ENCODE assay signal across 25 mouse cellular contexts in genomic region chr8:99051344-99051743, GRCm38 (mm10).
A peak's percentile ranks its signal among the peaks of the same experiment; 100 is the strongest.
DNase-seq lines count a peak whose midpoint lies in the region; ATAC-seq and TF ChIP-seq lines count a peak whose summit lies in the region.
"Had no signal": no experiment of that assay in that cellular context is flagged by ENCODE, and none has a peak within 500 bp of the region (broad histone marks: within the 10 kb centered on the region; RNA-seq: fewer than 3 reads in every experiment).

No protein-coding gene starts in this region.

- H3K4me2 ChIP-seq in forebrain, postnatal 0 days (ENCODE audit: low read depth), result no peak overlapping the region
- H3K4me2 ChIP-seq in forebrain, embryonic 16.5 days (ENCODE audit: low read length), result no peak overlapping the region
- no peak overlapping the region for H3K4me2 ChIP-seq in lung, embryonic 14.5 days
- H3K4me2 ChIP-seq in stomach, postnatal 0 days (replicated peaks; ENCODE audit: low read depth), result no peak overlapping the region
- H3K4me2 ChIP-seq: heart, embryonic 13.5 days; hindbrain, embryonic 13.5 days; liver, embryonic 13.5 days; lung, embryonic 15.5 days had no signal

- ATAC-seq in forebrain, postnatal 0 days, result no peak
- no peak for ATAC-seq in forebrain, embryonic 16.5 days
- ATAC-seq in lung, embryonic 14.5 days (ENCODE audit: insufficient read depth), result no peak
- no peak for ATAC-seq in stomach, postnatal 0 days (ENCODE audit: low FRiP score, low TSS enrichment)
- ATAC-seq: CD4-positive, CD25-positive, alpha-beta regulatory T cell, adult 4 months; inflammation-experienced regulatory T-cells, adult 6 months had no signal

- no peak for DNase-seq in forebrain, postnatal 0 days
- DNase-seq in lung, embryonic 14.5 days, result peak; percentile 6
- no peak for DNase-seq in lung, adult 18-20 months
- peak; percentile 34 for DNase-seq in MEL (ENCODE audit: low read depth, low spot score)
- no peak for DNase-seq in stomach, postnatal 0 days (ENCODE audit: low spot score)
- no peak for DNase-seq in urinary bladder, postnatal 10 days (ENCODE audit: low spot score)
- DNase-seq: adrenal gland, postnatal 10 days; cerebellum, adult 9-10 months; gastrocnemius, postnatal 25 days; heart, adult 2 months; heart, postnatal 14 days; kidney, adult 8-10 months; kidney, postnatal 14 days; liver, embryonic 13.5 days; right cerebral cortex, postnatal 25 days; thymus, postnatal 36 days had no signal

- H3K27me3 ChIP-seq in forebrain, postnatal 0 days (ENCODE audit: insufficient read depth, low read length), result no peaks in the 10 kb centered on the region
- no peaks in the 10 kb centered on the region for H3K27me3 ChIP-seq in forebrain, embryonic 16.5 days (replicated peaks; ENCODE audit: control insufficient read depth, insufficient read depth, low read length)
- H3K27me3 ChIP-seq in lung, embryonic 14.5 days (ENCODE audit: insufficient read depth, low read length), result no peaks in the 10 kb centered on the region
- H3K27me3 ChIP-seq in MEL (ENCODE audit: control insufficient read depth in 1 of 2, insufficient read depth in 2 of 2, low read length in 2 of 2), result no peaks in the 10 kb centered on the region
- H3K27me3 ChIP-seq in stomach, postnatal 0 days (ENCODE audit: control insufficient read depth, insufficient read depth, low read length), result no peaks in the 10 kb centered on the region
- H3K27me3 ChIP-seq: heart, embryonic 13.5 days; hindbrain, embryonic 13.5 days; liver, embryonic 13.5 days; lung, embryonic 15.5 days had no signal

- TF ChIP-seq POLR2A in MEL (IDR thresholded peaks at IDR 0.05; ENCODE audit: control insufficient read depth in 1 of 2, insufficient read depth in 1 of 2, low read depth in 1 of 2, low read length in 2 of 2, poor library complexity in 1 of 2), result no peak

- no peak overlapping the region for H3K27ac ChIP-seq in forebrain, postnatal 0 days (ENCODE audit: low read depth, low read length)
- H3K27ac ChIP-seq in forebrain, embryonic 16.5 days (ENCODE audit: low read length), result no peak overlapping the region
- H3K27ac ChIP-seq in lung, embryonic 14.5 days (ENCODE audit: low read depth), result no peak overlapping the region
- H3K27ac ChIP-seq in MEL (ENCODE audit: control insufficient read depth, low read depth, low read length), result no peak overlapping the region
- no peak overlapping the region for H3K27ac ChIP-seq in stomach, postnatal 0 days (replicated peaks)
- H3K27ac ChIP-seq: forebrain, embryonic 10.5 days; heart, adult 2 months; heart, embryonic 13.5 days; hindbrain, embryonic 13.5 days; liver, embryonic 13.5 days; lung, embryonic 15.5 days; macrophage had no signal

- no peaks in the 10 kb centered on the region for H3K4me1 ChIP-seq in forebrain, postnatal 0 days (ENCODE audit: insufficient read depth)
- H3K4me1 ChIP-seq in forebrain, embryonic 16.5 days (replicated peaks; ENCODE audit: control insufficient read depth, insufficient read depth, low read length), result no peaks in the 10 kb centered on the region
- H3K4me1 ChIP-seq in lung, embryonic 14.5 days (ENCODE audit: insufficient read depth), result no peaks in the 10 kb centered on the region
- peaks cover 2 to 3% of the 10 kb centered on the region in 2 experiments for H3K4me1 ChIP-seq in MEL (ENCODE audit: control insufficient read depth in 1 of 2, insufficient read depth in 2 of 2, low read length in 2 of 2)
- no peaks in the 10 kb centered on the region for H3K4me1 ChIP-seq in stomach, postnatal 0 days (replicated peaks; ENCODE audit: control insufficient read depth, insufficient read depth)
- H3K4me1 ChIP-seq: forebrain, embryonic 10.5 days; heart, embryonic 13.5 days; hindbrain, embryonic 13.5 days; liver, embryonic 13.5 days; lung, embryonic 15.5 days had no signal

- TF ChIP-seq EP300 in MEL (IDR thresholded peaks at IDR 0.05; ENCODE audit: low read depth in 1 of 2, low read length in 2 of 2), result no peak
- TF ChIP-seq EP300 in stomach, postnatal 0 days (optimal IDR thresholded peaks at IDR 0.05), result no peak

- H3K9ac ChIP-seq in forebrain, postnatal 0 days, result no peak overlapping the region
- no peak overlapping the region for H3K9ac ChIP-seq in forebrain, embryonic 16.5 days (replicated peaks; ENCODE audit: low read depth, low read length)
- H3K9ac ChIP-seq in lung, embryonic 14.5 days, result no peak overlapping the region
- H3K9ac ChIP-seq in MEL (ENCODE audit: control insufficient read depth, low read depth, low read length, poor library complexity, severe bottlenecking), result no peak overlapping the region
- H3K9ac ChIP-seq in stomach, postnatal 0 days (ENCODE audit: low read length), result no peak overlapping the region
- H3K9ac ChIP-seq: heart, embryonic 13.5 days; hindbrain, embryonic 13.5 days; liver, embryonic 13.5 days; lung, embryonic 15.5 days had no signal

- H3K4me3 ChIP-seq in forebrain, postnatal 0 days (ENCODE audit: low read depth, low read length), result no peak overlapping the region
- H3K4me3 ChIP-seq in forebrain, embryonic 16.5 days (replicated peaks; ENCODE audit: low read length), result no peak overlapping the region
- H3K4me3 ChIP-seq in lung, embryonic 14.5 days (ENCODE audit: low read depth, low read length), result no peak overlapping the region
- no peak overlapping the region for H3K4me3 ChIP-seq in MEL (ENCODE audit: control insufficient read depth in 1 of 2, insufficient read depth in 1 of 2, low read depth in 2 of 2, low read length in 2 of 2)
- H3K4me3 ChIP-seq in stomach, postnatal 0 days (ENCODE audit: low read depth, low read length), result no peak overlapping the region
- H3K4me3 ChIP-seq: forebrain, embryonic 10.5 days; heart, adult 2 months; heart, embryonic 13.5 days; hindbrain, embryonic 13.5 days; liver, embryonic 13.5 days; lung, embryonic 15.5 days had no signal

- peak; percentile 25 for TF ChIP-seq RAD21 in MEL (IDR thresholded peaks at IDR 0.05; ENCODE audit: low read depth, low read length)

- H3K9me3 ChIP-seq in forebrain, postnatal 0 days (ENCODE audit: low read length), result no peaks in the 10 kb centered on the region
- no peaks in the 10 kb centered on the region for H3K9me3 ChIP-seq in forebrain, embryonic 16.5 days (ENCODE audit: control insufficient read depth, low read length)
- no peaks in the 10 kb centered on the region for H3K9me3 ChIP-seq in lung, embryonic 14.5 days (ENCODE audit: low read depth, low read length)
- H3K9me3 ChIP-seq in MEL (replicated peaks; ENCODE audit: insufficient read depth, low read length), result no peaks in the 10 kb centered on the region
- H3K9me3 ChIP-seq in stomach, postnatal 0 days (ENCODE audit: control insufficient read depth, low read length), result no peaks in the 10 kb centered on the region
- H3K9me3 ChIP-seq: forebrain, embryonic 10.5 days; G1E; heart, embryonic 13.5 days; hindbrain, embryonic 13.5 days; liver, embryonic 13.5 days; lung, embryonic 15.5 days had no signal

- H3K79me2 ChIP-seq in MEL (ENCODE audit: control insufficient read depth, insufficient read depth, low read length, poor library complexity), result no peaks in the 10 kb centered on the region

- no peaks in the 10 kb centered on the region for H3K36me3 ChIP-seq in forebrain, postnatal 0 days (ENCODE audit: insufficient read depth)
- H3K36me3 ChIP-seq in forebrain, embryonic 16.5 days (ENCODE audit: control insufficient read depth, insufficient read depth), result no peaks in the 10 kb centered on the region
- no peaks in the 10 kb centered on the region for H3K36me3 ChIP-seq in lung, embryonic 14.5 days (ENCODE audit: insufficient read depth)
- peaks cover 0 to 2% of the 10 kb centered on the region in 2 experiments; a peak in 1 of 4 replicates for H3K36me3 ChIP-seq in MEL (ENCODE audit: control insufficient read depth in 1 of 2, insufficient read depth in 2 of 2, low read length in 2 of 2)
- no peaks in the 10 kb centered on the region for H3K36me3 ChIP-seq in stomach, postnatal 0 days (ENCODE audit: control insufficient read depth, insufficient read depth, low read length)
- H3K36me3 ChIP-seq: forebrain, embryonic 10.5 days; G1E; heart, embryonic 13.5 days; hindbrain, embryonic 13.5 days; liver, embryonic 13.5 days; lung, embryonic 15.5 days had no signal

- TF ChIP-seq CTCF in forebrain, postnatal 0 days (IDR thresholded peaks at IDR 0.05; ENCODE audit: low read depth), result peak; percentile 39
- TF ChIP-seq CTCF in lung, embryonic 14.5 days (IDR thresholded peaks at IDR 0.05; ENCODE audit: low read depth), result peak; percentile 44
- TF ChIP-seq CTCF in MEL (IDR thresholded peaks at IDR 0.05 in 2 of 3, conservative IDR thresholded peaks at IDR 0.05 in 1 of 3; ENCODE audit: control insufficient read depth in 1 of 3, insufficient read depth in 1 of 3, low read depth in 2 of 3, low read length in 3 of 3, poor library complexity in 1 of 3, severe bottlenecking in 1 of 3), result peak in 1 of 3 experiments; percentile 38; a peak in 3 of 6 replicates
- peak; percentile 51 for TF ChIP-seq CTCF in stomach, postnatal 0 days (IDR thresholded peaks at IDR 0.05; ENCODE audit: low read depth)

TF ChIP-seq in MEL, 35 proteins besides CTCF, POLR2A, EP300 and RAD21:
- TF ChIP-seq ZMIZ1 (IDR thresholded peaks at IDR 0.05; ENCODE audit: low read depth, low read length), result no peak
- no peak for TF ChIP-seq TBP (IDR thresholded peaks at IDR 0.05; ENCODE audit: low read depth, low read length)
- TF ChIP-seq ZNF384 (IDR thresholded peaks at IDR 0.05; ENCODE audit: low read depth, low read length), result no peak
- no peak for TF ChIP-seq POLR2AphosphoS5 (IDR thresholded peaks at IDR 0.05; ENCODE audit: borderline replicate concordance, low read depth, low read length)
- no peak for TF ChIP-seq POLR2AphosphoS2 (IDR thresholded peaks at IDR 0.05; ENCODE audit: low read length)
- no peak for TF ChIP-seq GABPA (IDR thresholded peaks at IDR 0.05; ENCODE audit: low read depth, low read length)
- no peak for TF ChIP-seq ZC3H11A (IDR thresholded peaks at IDR 0.05; ENCODE audit: low read depth, low read length)
- no peak for TF ChIP-seq MXI1 (IDR thresholded peaks at IDR 0.05; ENCODE audit: low read depth, low read length)
- TF ChIP-seq ETS1 (IDR thresholded peaks at IDR 0.05; ENCODE audit: low read depth, low read length), result no peak
- no peak for TF ChIP-seq E2F4 (IDR thresholded peaks at IDR 0.05; ENCODE audit: borderline replicate concordance, low read depth, low read length)
- TF ChIP-seq KAT2A (conservative IDR thresholded peaks at IDR 0.05; ENCODE audit: low read depth, low read length), result no peak
- TF ChIP-seq ELF1 (IDR thresholded peaks at IDR 0.05; ENCODE audit: low read depth, low read length), result no peak
- no peak for TF ChIP-seq MEF2A (IDR thresholded peaks at IDR 0.05; ENCODE audit: extremely low read depth, insufficient replicate concordance, low read depth, low read length, poor library complexity, severe bottlenecking)

Comparison
In these comparisons a context has a peak if more than half of its experiments do, and no peak if none do; other contexts are left out.
1. DNase-seq: peak in lung, embryonic 14.5 days (single experiment) and MEL (single experiment); none in forebrain, postnatal 0 days (single experiment), lung, adult 18-20 months (0 of 2), stomach, postnatal 0 days (single experiment) and urinary bladder, postnatal 10 days (single experiment).